Mouse (Mus musculus): ENCODE data around the gene Dnase1l2.

GRCm38 (mm10) chr17:24483495-24483894 lies 40.6 kb upstream of the Dnase1l2 start:
- TF ChIP-seq CTCF (IDR thresholded peaks at IDR 0.05; ENCODE audit: insufficient read depth, low read depth, low read length) (no peak), POLR2A (IDR thresholded peaks at IDR 0.05; ENCODE audit: insufficient read depth, low read depth, low read length) (no peak)
